Mouse (Mus musculus): ENCODE measurements around the gene Crmp1. TPM values are rescaled to one million over a fixed set of nuclear protein-coding genes. Genes with fewer than 3 reads are reported as not detected.

Gene Crmp1
- 1.9 TPM for polyA plus RNA-seq (2015; fragmentation: Illumina TruSeq; extraction: RNeasy Lipid Tissue Mini Kit (QIAGEN cat#74804); ENCODE audit: insufficient read depth, low replicate concordance)

GRCm38 (mm10) chr5:37241651-37242151 lies at the start of gene Crmp1:
TSS of gene Crmp1 (plus strand) at chr5:37241940.

GRCm38 (mm10) chr5:37336485-37337105 lies 94.9 kb downstream of the Crmp1 start, which contains the start of gene Evc:
TSS of gene Evc (minus strand) at chr5:37336894.

DNA sequence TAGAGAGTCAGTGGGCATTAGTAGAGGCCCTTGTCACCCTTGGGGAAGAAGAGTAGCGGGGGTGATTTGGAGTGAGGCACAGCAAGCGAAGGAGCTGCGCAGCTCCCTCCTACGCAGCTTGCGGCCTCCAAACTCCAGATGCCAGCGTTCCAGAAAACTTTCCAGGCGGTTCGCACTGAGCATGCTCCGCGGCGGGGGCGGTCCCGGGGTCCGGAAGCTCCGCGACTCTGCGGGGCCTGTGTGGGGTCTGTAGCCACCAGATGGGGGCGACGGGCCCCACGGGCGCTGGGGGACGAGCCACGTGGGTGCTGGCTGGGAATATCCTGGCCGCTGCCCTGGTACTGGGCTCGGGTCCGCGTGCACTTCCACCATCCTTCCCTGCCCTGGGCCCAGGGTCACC lies 96.5 kb downstream of the Crmp1 start, which contains the start of gene Evc2:
Gene Evc2, plus strand, starts transcription at position 212 of the 400 bp plus-strand sequence.

Other genes starting within 250 kb of the Crmp1 start
- gene Gm1043, start 156.6 kb upstream of the Crmp1 start, polyA plus RNA-seq (2015; fragmentation: Illumina TruSeq; extraction: RNeasy Lipid Tissue Mini Kit (QIAGEN cat#74804); ENCODE audit: insufficient read depth, low replicate concordance), result 4.3 TPM
- 3.7 TPM for gene Evc, start 95.0 kb downstream of the Crmp1 start, polyA plus RNA-seq (2015; fragmentation: Illumina TruSeq; extraction: RNeasy Lipid Tissue Mini Kit (QIAGEN cat#74804); ENCODE audit: insufficient read depth, low replicate concordance)
- 3.3 TPM for gene Evc2, start 96.6 kb downstream of the Crmp1 start, polyA plus RNA-seq (2015; fragmentation: Illumina TruSeq; extraction: RNeasy Lipid Tissue Mini Kit (QIAGEN cat#74804); ENCODE audit: insufficient read depth, low replicate concordance)